Mouse (Mus musculus) cerebellum, postnatal 36 days (tissue): ENCODE results near the gene Adgrf1.
A peak's percentile ranks its signal among the peaks of the same experiment; 100 is the strongest.

Experiments
- DNase-seq, 2 experiments: peaks; one replicate each; pipeline ENCODE4 v3.0.0; 2021 to 2022; ENCODE audit warnings: mixed read lengths in 2 of 2

Gene Adgrf1

DNA sequence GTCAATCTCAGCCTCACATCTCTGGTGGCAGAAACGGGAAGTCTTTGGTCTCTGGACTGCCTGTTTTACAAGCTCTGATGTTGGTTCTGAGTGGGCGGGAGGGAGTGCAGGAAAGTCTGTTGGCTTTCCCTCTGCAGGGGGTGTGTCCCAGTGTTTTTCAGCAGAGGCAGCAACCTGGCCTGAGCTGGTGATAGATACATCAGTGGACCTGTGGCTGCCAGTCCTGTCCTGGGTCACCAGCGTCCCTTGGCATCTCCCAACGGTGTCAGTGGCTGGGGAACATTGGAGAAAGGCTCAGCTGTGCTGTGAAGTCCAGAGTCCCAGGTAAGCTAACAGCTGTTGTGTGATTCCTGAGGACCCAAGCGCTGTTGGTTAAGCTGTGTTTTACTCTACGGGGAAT lies at the start of gene Adgrf1:
TSS of gene Adgrf1 (plus strand) at position 169 of the 400 bp plus-strand sequence.
- DNase-seq: no peak

DNA sequence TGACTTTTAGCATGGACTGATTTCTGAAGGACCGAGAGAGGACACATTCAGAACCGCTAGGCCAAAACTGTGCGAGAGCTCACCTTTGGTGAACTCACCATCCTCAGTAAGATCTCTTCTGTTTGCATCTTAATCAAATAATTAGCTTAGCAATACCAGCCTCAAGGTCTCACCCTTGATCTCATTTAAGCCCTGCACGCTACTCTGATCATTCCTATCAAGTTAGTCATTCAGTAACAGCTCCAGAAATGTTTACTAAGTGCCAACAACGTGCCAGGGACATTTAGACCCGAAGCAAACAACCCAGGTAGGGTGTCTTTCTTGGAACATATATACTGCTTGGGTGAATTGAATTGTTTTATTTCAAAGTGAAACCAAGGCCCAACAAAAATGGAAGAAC lies 44.0 kb upstream of the Adgrf1 start:
- no peak for DNase-seq

DNA sequence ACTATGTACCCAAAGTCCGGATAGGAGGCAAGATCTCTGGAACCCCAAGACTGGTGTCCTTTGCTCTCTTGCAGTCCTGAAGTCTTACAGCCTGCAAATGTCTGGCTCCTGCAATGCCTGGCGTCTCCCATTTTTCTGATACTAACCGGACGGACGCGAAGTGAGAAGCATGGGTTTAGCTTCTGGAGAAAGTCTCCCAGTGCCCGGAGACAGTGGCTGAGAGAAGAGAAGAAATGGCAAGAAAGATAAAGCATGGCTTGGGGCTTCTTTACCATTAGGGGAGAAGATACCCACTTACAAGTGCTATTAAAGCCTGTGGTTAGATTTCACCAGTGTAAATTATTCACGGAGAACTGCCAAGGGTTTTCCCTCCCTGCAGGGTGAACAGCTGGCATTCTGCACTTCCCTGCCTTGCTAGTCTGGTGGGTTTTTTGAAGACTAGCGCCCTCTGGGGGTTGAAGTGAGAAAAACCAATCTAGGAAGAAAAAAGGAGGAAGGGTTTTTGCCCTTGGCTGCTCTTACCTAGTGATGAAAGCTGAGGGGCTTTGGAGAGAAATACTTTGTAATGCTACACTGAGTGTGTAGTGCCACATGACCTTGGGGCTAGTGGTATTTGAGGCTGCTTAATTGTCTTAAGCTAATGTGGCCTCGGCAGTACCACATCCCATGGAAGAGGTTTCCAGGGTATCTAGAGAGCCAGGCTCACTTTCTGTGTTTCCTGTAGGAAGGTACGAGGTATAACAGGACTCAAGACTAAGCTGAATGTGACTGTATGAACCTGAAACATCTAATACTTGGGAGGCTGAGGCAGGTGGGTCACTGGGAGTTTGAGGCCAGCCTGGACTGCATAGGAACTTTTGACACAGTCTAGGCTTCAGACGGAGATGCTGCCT lies 40.3 kb upstream of the Adgrf1 start:
- peak; percentile 68 to 79 for DNase-seq

DNA sequence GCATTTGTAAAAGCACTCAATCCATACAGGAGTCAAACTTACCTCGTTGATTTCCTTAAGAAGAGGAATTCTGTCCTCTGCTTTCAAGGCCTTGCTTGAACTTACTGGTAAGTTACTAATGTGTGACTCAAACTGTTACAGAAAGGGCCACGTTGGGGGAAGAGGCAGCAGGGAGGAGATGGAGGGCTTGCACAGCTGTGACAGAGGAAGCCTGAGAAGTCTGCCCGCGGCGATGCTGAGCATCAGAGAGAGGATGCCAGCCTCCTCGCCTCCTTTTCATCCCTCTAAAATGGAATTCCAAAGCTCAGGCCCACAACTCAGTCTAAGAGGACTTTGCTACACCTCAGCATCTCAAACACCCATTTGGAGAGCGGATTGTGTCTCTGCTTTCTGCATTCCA lies 39.3 kb upstream of the Adgrf1 start:
- DNase-seq: no peak

DNA sequence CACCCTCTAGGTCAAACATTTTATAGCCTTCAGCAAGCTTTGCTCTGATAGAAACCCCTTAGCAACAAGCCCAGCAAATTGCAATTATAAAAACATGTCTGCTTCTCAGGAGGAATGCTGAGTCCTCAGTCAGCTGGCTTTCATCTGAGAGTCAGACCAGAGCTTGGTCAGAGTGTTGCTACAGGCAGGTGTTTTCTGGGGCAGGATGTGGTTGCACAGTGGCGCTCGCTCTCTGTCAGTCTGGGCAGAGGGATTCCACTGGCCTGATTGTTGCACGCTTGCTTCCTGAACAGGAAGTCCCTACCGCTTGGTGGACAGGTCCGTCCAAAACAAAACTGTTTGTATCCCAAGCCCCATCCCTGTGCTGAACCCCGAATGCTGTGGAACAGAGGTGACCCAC lies 37.4 kb upstream of the Adgrf1 start:
- no peak for DNase-seq

DNA sequence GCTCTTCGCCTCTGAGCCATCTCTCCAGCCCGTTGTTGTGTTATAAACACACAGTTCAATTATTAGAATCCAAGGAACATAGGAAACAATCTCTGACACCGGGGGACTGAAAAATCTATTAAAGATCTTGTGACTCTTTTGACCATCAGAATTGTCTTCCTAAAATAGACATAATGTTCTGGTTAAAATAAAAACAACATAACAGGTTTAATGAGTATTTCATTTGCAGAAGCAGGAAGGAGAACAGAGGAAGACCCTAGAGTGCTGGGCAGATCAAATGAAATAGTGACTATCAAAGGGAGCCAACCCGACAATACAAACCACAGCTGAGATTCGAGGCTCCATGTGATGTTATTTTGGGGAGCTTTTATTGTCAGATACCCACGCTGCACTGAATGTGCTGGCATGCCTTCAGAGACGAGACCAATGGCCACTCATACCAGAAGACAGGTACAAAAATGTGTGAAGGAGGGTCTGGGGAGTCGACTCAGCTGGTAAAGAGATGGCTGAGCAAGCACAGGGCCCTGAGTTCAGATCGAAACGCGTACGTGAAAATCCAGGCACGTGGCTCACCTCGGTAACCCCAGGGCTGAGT lies 33.4 kb upstream of the Adgrf1 start:
- no peak for DNase-seq

DNA sequence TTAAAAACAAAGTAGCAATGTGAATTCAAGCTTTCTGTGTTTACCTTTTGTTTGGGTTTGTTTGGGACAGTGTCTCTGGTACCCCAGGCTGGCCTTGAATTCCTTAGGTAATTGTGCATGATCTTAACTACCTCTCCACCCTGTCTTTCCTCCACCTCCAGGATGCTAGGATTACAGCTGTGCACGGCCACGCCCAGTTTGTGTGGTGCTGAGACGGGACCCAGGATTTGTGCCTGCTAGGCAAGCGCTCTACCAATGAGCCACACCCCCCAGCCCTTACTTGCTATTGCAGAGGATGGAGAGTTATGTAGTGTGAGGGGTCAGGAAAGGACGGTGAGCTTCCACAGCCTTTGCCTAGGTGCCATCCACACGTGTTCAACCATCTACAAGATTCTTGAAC lies 31.1 kb upstream of the Adgrf1 start:
- no peak for DNase-seq

DNA sequence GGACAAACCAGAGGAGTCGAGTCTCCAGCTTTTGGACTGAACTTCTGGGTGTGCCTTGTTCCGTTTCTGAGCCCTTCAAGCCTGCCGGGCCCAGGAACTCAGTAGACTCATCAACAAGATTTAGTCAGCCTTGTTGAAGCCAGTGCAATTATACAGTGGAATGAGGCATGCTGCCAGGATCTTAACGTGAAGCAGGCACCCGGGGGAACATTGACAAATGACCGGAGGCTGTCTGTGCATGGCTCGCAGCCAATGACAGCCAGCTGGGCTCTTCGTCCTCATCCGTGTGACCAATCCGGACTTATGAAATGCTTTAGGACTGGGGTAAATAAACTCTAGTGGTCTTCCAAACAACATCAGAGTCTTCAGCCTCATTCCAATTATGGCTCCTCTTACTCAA lies 29.0 kb upstream of the Adgrf1 start:
- peak in 1 of 2 experiments; percentile 14 for DNase-seq

DNA sequence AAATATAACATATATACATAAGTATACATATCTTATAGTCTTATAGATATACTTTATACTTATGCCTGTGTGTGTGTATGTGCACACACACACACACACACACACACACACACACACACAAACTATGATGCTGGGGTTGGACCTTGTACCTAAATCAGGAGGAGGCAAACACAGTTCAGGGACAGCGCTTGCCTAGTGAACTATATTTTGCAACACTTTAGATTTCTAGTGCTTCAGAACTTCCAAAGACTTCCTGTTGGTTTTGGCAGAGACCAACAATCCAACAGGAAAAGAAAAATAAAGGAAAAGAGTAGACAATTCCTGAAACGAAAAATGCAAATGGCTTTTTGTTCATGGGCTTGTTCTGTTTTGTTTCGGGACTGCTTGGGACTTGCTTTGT lies 27.5 kb upstream of the Adgrf1 start:
- no peak for DNase-seq

DNA sequence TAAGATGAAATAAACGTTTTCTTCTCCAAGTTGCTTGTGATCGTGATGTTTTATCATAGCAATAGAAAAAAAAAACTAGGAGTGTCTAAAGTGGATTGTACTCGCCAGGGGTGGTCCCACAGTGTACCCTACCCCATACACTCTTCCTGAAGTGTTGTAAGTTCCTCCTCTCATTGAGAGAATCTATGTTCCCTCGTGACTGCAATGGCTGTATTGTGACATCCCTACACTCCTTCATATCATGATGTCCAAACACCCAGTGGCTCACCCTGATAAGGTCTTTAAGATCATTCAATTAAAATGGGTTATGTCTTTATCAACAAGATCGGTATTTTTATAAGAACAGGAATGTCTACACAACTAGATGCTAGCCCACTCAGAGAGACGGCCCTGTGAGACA lies 24.8 kb upstream of the Adgrf1 start:
- no peak for DNase-seq

DNA sequence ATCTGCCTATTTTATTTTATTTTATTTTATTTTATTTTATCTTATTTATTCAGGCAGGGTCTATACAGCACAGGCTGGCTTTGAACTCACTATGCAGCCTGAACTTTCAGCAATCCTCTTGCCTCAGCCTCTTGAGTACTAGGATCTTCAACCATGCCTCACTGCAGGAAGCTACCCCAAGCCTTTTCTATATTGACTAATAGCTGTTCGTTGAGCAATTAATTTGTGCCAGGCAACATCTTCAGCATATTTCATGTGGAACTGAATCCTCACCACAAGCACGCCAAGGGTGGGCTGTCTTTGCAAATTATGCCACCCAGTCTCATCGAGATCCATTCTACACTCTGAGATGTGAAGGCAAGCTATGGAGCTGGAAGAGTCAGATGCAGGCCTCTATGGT lies 22.9 kb upstream of the Adgrf1 start:
- DNase-seq: no peak

DNA sequence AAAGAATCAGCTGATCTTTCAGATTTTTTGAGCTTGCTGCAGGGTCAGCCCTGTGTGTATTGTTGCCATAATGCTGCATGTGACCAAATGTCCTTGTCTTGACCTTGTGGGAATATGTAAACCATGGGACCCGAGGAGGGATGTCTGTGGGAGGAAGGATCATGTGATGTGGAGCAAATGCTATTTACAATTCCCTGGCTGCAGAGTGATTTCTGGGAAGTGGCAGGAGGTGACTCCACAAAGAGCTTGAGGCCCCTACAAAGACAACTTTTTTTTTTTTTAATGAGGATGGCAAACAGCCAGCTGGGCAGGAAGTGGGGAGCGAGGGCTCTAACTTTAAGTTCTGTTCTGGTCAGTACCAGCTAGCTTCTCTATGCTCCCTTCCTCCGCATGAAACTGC lies 20.5 kb upstream of the Adgrf1 start:
- DNase-seq: no peak

DNA sequence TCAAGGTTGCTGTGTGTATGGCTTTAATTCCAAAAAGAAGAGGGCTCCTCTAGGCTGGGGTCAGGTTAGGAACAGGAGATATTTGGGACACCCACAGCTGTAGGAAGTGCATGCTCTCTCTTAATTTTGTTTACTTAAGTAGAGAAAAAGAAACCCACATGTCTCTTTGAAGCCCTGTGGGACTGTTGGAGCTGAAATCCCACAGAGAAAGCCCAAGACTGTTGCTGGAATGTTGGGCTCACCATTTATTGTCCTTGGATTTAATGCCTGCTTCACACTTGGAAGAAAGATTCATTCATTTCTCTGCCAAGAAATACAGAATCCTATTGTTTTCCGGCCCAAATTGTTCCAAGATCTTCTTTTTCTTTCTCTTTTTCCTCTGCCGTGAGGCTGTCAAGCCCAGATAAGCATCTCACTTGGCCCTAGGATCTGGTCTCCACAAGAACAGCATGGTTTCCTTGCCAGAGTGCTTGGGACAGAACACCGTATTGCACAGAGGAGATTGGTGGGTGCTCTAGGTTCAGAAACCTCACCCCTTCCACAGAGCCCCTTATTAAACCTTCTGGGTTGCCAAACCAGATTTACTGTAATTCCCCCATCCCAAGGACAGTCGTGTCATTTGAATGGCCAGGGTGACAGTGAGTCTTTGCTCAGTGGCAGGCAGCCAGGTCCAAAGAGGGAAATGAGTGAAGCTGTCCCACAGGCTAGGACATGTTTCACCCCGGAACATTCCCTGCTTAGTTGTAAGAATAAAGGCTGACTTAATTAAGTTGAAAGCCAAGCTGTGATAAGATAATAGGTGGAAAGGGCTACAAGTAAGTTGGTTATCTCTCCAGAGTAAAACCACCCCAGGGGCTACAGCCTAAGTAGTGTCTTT lies 18.6 kb upstream of the Adgrf1 start:
- no peak for DNase-seq

DNA sequence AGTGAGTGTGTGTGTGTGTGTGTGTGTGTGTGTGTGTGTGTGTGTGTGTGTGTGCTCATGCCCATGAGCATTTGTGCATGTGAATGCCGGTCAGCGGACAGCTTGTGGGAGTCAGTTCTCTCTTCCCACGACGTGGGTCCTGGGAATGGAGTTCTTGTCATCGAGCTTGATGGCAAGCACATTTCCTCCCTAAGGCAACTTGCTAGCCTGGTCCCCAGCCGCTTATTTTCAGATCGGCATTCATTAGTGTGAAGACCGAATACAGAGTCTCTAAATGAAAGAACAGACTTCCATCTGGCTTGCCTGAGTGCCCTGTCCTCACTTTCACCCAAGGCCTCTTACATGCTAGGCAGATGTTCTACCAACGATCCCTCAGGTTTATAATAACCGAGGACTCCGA lies 17.3 kb upstream of the Adgrf1 start:
- DNase-seq: no peak

DNA sequence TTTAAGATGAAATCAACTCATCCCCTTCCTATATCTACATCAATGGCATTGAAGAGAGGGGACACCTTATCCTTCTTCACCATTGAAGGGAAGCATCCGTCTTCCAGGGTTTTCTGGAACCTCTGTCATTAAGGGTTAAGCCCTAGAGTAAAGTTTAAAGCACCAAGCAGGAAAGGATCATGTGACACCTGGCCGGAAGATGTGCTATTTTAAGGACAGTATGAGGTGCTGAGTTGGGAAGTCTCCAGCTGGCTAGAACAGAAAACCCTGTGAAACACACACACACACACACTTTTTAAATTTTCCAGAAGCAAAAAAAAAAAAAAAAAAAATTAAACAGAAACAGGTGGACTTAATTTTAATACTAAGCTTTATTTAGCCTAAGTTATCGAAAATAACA lies 15.9 kb upstream of the Adgrf1 start:
- DNase-seq: no peak

DNA sequence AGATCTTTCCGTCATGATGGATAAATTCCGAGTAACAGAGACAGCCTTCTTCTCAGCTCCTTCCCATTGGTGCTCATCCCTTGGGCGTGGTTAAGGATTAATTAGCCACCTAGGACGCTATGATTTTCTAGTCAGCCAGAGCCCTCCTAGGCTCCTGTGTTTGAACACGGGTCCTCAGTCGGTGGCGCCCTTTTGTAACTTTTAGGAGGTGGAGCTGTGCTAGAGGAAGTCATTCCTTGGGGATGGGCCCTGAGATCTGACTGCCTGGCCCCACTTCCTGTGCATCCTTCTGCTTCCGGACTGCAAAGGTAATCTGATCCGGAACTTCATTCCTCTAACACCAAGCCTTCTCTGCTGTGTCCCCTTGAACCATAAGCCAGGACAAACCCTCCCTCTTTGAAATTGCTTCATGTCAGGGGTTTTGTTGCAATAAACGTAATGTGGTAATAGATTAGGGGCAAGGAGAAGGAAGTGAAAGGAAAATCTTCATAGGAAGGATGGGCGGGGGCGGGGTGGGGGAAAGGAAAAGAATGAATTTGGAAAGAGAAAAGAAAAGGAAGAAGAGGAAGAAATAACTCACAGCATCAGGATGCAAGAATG lies 13.5 kb upstream of the Adgrf1 start:
- DNase-seq: no peak

DNA sequence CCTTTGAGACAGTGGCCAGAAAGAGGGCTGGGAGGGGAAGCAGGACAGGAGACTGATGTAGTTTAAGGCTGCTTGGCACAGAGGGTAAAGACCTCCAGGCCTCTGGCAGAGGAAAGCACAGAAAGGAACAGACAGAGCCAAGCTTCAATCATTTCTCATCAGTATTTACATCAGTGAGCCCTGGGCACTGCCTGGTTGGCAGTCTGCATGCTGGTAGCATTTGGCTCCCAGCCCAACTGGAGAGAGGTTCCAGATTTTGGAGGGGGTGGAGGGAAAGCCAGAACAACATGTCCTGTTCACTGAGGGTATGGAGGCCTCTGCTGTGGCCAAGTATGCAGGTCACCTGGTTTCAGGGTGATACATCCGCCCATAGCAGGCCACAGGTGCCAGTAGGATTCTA lies 12.4 kb upstream of the Adgrf1 start:
- peak; percentile 65 to 69 for DNase-seq

DNA sequence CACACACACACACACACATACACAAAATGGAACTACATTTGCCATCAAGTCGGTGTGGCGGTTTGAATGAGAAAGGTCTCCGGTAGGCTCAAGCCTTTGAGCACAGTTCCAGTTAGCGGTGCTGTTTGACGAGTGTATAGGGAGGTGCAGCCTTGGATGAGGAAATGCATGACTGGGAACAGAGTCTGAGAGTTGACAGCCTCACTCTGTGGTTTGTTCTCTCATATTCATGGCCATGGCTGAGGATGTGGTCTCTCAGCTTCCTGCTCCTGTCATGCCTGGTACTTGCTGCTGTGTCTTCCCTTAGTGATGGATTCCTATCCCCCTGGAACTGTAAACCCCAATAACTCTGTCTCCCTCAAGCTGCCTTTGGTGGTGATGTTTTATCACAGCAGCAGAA lies 8.2 kb upstream of the Adgrf1 start:
- DNase-seq: no peak

DNA sequence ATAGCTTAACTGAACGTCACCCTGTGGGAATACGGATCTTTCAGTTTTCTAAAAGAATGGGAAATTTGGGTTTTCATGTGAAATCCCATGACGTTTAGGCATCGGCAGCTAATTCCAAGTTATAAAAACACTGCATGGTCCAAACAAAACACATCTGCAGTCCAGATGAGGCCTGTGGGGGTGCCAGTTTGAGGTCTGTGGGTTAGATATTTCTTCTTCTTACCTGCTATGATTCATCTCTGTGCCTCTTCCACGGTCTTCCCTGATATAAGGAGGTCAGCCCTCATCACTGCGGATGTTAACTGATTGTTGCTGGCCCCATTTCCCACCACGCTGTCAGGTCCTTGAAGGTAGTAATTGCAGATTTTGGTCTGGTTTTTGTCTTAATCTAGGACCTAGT lies 5.4 kb upstream of the Adgrf1 start:
- DNase-seq: no peak

DNA sequence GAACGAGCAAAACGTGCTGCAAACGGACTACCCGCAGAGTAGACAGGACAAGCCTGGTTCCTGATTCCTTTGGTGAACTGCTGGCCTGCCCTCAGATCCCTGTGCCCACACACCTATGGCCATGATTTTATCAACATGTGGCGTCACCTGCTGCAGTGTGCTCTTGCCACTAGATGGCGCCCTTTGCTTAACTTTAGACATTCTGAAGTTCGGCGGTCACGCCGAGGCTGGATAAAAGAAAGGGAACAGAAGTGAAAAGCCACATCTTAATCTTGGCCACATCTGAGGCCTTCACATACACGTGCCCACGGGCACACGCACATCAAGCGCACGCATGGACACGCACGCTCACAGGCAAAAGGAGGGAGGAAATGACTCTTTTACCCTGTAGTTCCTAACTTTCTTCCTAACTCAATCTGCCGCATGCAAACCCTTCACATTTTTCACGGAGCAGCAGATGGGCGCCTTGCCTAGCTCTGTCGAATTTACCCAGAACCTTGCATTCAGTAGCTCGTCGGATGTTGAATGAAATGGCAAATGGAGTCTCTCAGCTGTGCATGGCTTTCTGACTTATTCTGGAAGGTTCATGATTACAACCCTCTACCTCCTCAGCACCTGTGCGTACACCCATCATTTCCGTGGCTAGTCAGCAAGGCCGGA lies 4.8 kb upstream of the Adgrf1 start:
- DNase-seq: peak; percentile 70 to 78

DNA sequence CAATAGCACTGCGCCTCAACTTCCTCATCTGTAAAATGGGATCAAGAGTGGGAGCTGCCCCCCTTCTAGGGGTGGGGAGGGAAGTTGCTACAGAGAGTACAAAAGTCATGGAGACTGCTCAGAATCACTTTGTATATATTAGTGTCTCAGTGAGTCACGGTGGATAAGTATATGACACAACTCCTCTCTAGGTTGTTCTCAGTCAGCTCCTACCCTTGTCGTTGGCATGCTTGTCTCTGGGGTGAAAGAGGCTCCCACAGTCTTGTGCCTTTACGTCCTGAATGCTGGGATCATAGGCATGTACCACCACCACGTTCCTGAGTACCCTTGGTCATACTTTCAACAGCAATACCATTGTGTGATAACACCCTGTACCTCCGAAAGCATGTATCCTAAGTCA lies 4.2 kb upstream of the Adgrf1 start:
- DNase-seq: no peak

DNA sequence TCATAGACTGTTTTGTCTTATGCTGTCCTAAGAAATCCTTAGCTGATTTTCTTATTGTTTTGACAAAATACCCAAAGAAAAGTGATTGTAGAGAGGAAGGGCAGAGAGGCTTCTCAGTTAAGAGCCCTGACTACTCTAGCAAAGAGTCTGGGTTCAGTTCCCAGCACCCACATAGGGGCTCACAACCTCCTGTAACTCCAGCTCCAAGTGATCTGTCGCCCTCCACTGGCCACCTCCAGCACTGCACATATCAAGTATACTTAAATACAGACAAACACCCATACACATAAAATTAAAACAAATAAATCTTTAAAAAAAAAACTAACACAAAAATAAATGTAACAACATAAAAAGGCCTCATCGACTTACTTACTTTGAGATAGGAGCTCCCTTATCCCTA lies 3.5 kb upstream of the Adgrf1 start:
- no peak for DNase-seq
